Mouse (Mus musculus): ENCODE results near the gene Mief1. TPM values are rescaled to one million over a fixed set of nuclear protein-coding genes. Genes with fewer than 3 reads are reported as not detected.

Mief1 gene
- 42.1 and 46.0 TPM in 2 replicates for polyA plus RNA-seq (2016; fragmentation: Nextera tagmentation; extraction: Ambion mirVana)

- WGBS: under 1% methylated on average over 67 of the region's 67 CpGs
- no peaks in the 10 kb centered on the region for H3K9me3 ChIP-seq
- H3K4me1 ChIP-seq: peaks cover 11% of the 10 kb centered on the region
- H3K4me3 ChIP-seq: peak within 1 kb of the TSS; percentile 94
- no peaks in the 10 kb centered on the region for H3K27me3 ChIP-seq (replicated peaks)
- H3K27ac ChIP-seq: peak within 1 kb of the TSS; percentile 71
- H3K9ac ChIP-seq: peak within 1 kb of the TSS; percentile 86
- peak; percentile 96 for ATAC-seq (ENCODE audit: low FRiP score, low read depth)
- H3K36me3 ChIP-seq: peaks cover 31% of the 10 kb centered on the region
- H3K4me2 ChIP-seq (replicated peaks): peak within 1 kb of the TSS; percentile 86
Observed at GRCm38 (mm10) chr15:80233733-80234509, at the start of gene Mief1. Gene Mief1, plus strand, starts transcription at chr15:80234018.

- no peak overlapping the region for H3K4me2 ChIP-seq (replicated peaks)
Observed at GRCm38 (mm10) chr15:80188927-80189326, 44.9 kb upstream of the Mief1 start.

GRCm38 (mm10) chr15:80190075-80190474 is 43.7 kb upstream of the Mief1 start:
- 65% methylated on average over 4 of the region's 4 CpGs for WGBS
- H3K4me1 ChIP-seq: peaks cover 12% of the 10 kb centered on the region; the same call in 1 of the 2 replicates
- H3K4me3 ChIP-seq: no peak overlapping the region
- H3K9me3 ChIP-seq: no peaks in the 10 kb centered on the region
- H3K36me3 ChIP-seq: no peaks in the 10 kb centered on the region
- no peak overlapping the region for H3K27ac ChIP-seq
- no peak for ATAC-seq (ENCODE audit: low FRiP score, low read depth)
- H3K27me3 ChIP-seq (replicated peaks): no peaks in the 10 kb centered on the region
- H3K4me2 ChIP-seq (replicated peaks): no peak overlapping the region
- H3K9ac ChIP-seq: no peak overlapping the region

More at GRCm38 (mm10) chr15:80188927-80189326, 44.9 kb upstream of the Mief1 start:
- H3K27ac ChIP-seq: no peak overlapping the region
- H3K4me3 ChIP-seq: no peak overlapping the region
- no peak overlapping the region for H3K9ac ChIP-seq
- no peaks in the 10 kb centered on the region for H3K27me3 ChIP-seq (replicated peaks)
- 83% methylated on average over 5 of the region's 5 CpGs for WGBS
- ATAC-seq (ENCODE audit: low FRiP score, low read depth): no peak
- no peaks in the 10 kb centered on the region for H3K9me3 ChIP-seq
- H3K4me1 ChIP-seq: peaks cover 12% of the 10 kb centered on the region; the same call in 1 of the 2 replicates
- no peaks in the 10 kb centered on the region for H3K36me3 ChIP-seq

GRCm38 (mm10) chr15:80191585-80192245 is 42.1 kb upstream of the Mief1 start:
- Histone ChIP-seq H3K27me3 (replicated peaks) (no peaks in the 10 kb centered on the region), H3K4me3 (no peak overlapping the region), H3K9me3 (no peaks in the 10 kb centered on the region), H3K27ac (no peak overlapping the region), H3K36me3 (no peaks in the 10 kb centered on the region; the same call in 1 of the 2 replicates), H3K9ac (no peak overlapping the region), H3K4me1 (peaks cover 12% of the 10 kb centered on the region; the same call in 1 of the 2 replicates), H3K4me2 (replicated peaks) (no peak overlapping the region)
- no peak for ATAC-seq (ENCODE audit: low FRiP score, low read depth)
- WGBS: 58% methylated on average over 8 of the region's 8 CpGs

- Histone ChIP-seq H3K27me3 (replicated peaks) (no peaks in the 10 kb centered on the region), H3K9me3 (no peaks in the 10 kb centered on the region), H3K27ac (no peak overlapping the region), H3K4me3 (no peak overlapping the region), H3K36me3 (no peaks in the 10 kb centered on the region; the same call in 1 of the 2 replicates), H3K9ac (no peak overlapping the region), H3K4me2 (replicated peaks) (no peak overlapping the region), H3K4me1 (peaks cover 12% of the 10 kb centered on the region; the same call in 1 of the 2 replicates)
- whole genome bisulfite sequencing: 95% methylated on average over 6 of the region's 6 CpGs
- no peak for ATAC-seq (ENCODE audit: low FRiP score, low read depth)
Observed at GRCm38 (mm10) chr15:80192246-80192585, 41.6 kb upstream of the Mief1 start.

GRCm38 (mm10) chr15:80192847-80193246 is 41.0 kb upstream of the Mief1 start:
- Histone ChIP-seq H3K36me3 (no peaks in the 10 kb centered on the region; the same call in none of the 2 replicates), H3K4me2 (replicated peaks) (no peak overlapping the region), H3K4me3 (no peak overlapping the region), H3K4me1 (peaks cover 12% of the 10 kb centered on the region; the same call in 1 of the 2 replicates), H3K27ac (no peak overlapping the region), H3K9me3 (0 out of 2 replicates have a peak, but pooled peaks cover 5% of the 10 kb centered on the region), H3K27me3 (replicated peaks) (no peaks in the 10 kb centered on the region), H3K9ac (no peak overlapping the region)
- WGBS: 81% methylated on average over 7 of the region's 7 CpGs
- no peak for ATAC-seq (ENCODE audit: low FRiP score, low read depth)

- Histone ChIP-seq H3K36me3 (no peaks in the 10 kb centered on the region; the same call in none of the 2 replicates), H3K27ac (no peak overlapping the region), H3K4me1 (no peaks in the 10 kb centered on the region), H3K9me3 (0 out of 2 replicates have a peak, but pooled peaks cover 6% of the 10 kb centered on the region), H3K4me2 (replicated peaks) (no peak overlapping the region), H3K27me3 (replicated peaks) (no peaks in the 10 kb centered on the region), H3K4me3 (no peak overlapping the region), H3K9ac (no peak overlapping the region)
- no peak for ATAC-seq (ENCODE audit: low FRiP score, low read depth)
- 44% methylated on average over 2 of the region's 2 CpGs for WGBS
Observed at GRCm38 (mm10) chr15:80199556-80199955, 34.3 kb upstream of the Mief1 start.

GRCm38 (mm10) chr15:80202111-80202775 is 31.6 kb upstream of the Mief1 start:
- 0 out of 2 replicates have a peak, but pooled peaks cover 6% of the 10 kb centered on the region for H3K9me3 ChIP-seq
- WGBS: 87% methylated on average over 6 of the region's 6 CpGs
- no peak overlapping the region for H3K4me2 ChIP-seq (replicated peaks)
- H3K9ac ChIP-seq: no peak overlapping the region
- no peaks in the 10 kb centered on the region for H3K4me1 ChIP-seq
- no peak overlapping the region for H3K27ac ChIP-seq
- no peak overlapping the region for H3K4me3 ChIP-seq
- no peak for ATAC-seq (ENCODE audit: low FRiP score, low read depth)
- no peaks in the 10 kb centered on the region for H3K27me3 ChIP-seq (replicated peaks)
- H3K36me3 ChIP-seq: no peaks in the 10 kb centered on the region; the same call in 1 of the 2 replicates

- no peak overlapping the region for H3K9ac ChIP-seq
- H3K27ac ChIP-seq: no peak overlapping the region
- 0 out of 2 replicates have a peak, but pooled peaks cover under 1% of the 10 kb centered on the region for H3K4me1 ChIP-seq
- no peaks in the 10 kb centered on the region for H3K9me3 ChIP-seq
- 43% methylated on average over 4 of the region's 4 CpGs for WGBS
- no peaks in the 10 kb centered on the region for H3K36me3 ChIP-seq
- H3K4me3 ChIP-seq: no peak overlapping the region
- no peak overlapping the region for H3K4me2 ChIP-seq (replicated peaks)
- H3K27me3 ChIP-seq (replicated peaks): no peaks in the 10 kb centered on the region
- no peak for ATAC-seq (ENCODE audit: low FRiP score, low read depth)
Observed at GRCm38 (mm10) chr15:80203406-80203805, 30.4 kb upstream of the Mief1 start.

GRCm38 (mm10) chr15:80206057-80206565 is 27.7 kb upstream of the Mief1 start:
- H3K36me3 ChIP-seq: peaks cover 6% of the 10 kb centered on the region
- H3K4me3 ChIP-seq: no peak overlapping the region
- H3K9ac ChIP-seq: no peak overlapping the region
- H3K4me2 ChIP-seq (replicated peaks): no peak overlapping the region
- no peaks in the 10 kb centered on the region for H3K27me3 ChIP-seq (replicated peaks)
- no peaks in the 10 kb centered on the region for H3K9me3 ChIP-seq
- H3K4me1 ChIP-seq: 0 out of 2 replicates have a peak, but pooled peaks cover 5% of the 10 kb centered on the region
- no peak for ATAC-seq (ENCODE audit: low FRiP score, low read depth)
- H3K27ac ChIP-seq: no peak overlapping the region
- WGBS: 81% methylated on average over 3 of the region's 3 CpGs

- H3K4me3 ChIP-seq: no peak overlapping the region
- no peaks in the 10 kb centered on the region for H3K27me3 ChIP-seq (replicated peaks)
- H3K9ac ChIP-seq: no peak overlapping the region
- no peak overlapping the region for H3K4me2 ChIP-seq (replicated peaks)
- no peak for ATAC-seq (ENCODE audit: low FRiP score, low read depth)
- H3K4me1 ChIP-seq: 0 out of 2 replicates have a peak, but pooled peaks cover 5% of the 10 kb centered on the region
- no peak overlapping the region for H3K27ac ChIP-seq
- no peaks in the 10 kb centered on the region for H3K9me3 ChIP-seq
- 26% methylated on average over 4 of the region's 4 CpGs for WGBS
- H3K36me3 ChIP-seq: peaks cover 29% of the 10 kb centered on the region
Observed at GRCm38 (mm10) chr15:80208446-80208845, 25.4 kb upstream of the Mief1 start.

GRCm38 (mm10) chr15:80213688-80214087 is 20.1 kb upstream of the Mief1 start:
- Histone ChIP-seq H3K4me3 (no peak overlapping the region), H3K27ac (no peak overlapping the region), H3K9me3 (no peaks in the 10 kb centered on the region), H3K27me3 (replicated peaks) (no peaks in the 10 kb centered on the region), H3K36me3 (peaks cover 30% of the 10 kb centered on the region), H3K9ac (no peak overlapping the region), H3K4me1 (0 out of 2 replicates have a peak, but pooled peaks cover 2% of the 10 kb centered on the region), H3K4me2 (replicated peaks) (no peak overlapping the region)
- no peak for ATAC-seq (ENCODE audit: low FRiP score, low read depth)

Data from neural tube, embryonic 12.5 days (tissue).